ENCODE assay signal across 29 mouse cellular contexts in genomic region chr8:110767261-110767660, GRCm38 (mm10). TPM values are rescaled to one million over a fixed set of nuclear protein-coding genes. Genes with fewer than 3 reads are reported as not detected.
"Had no signal": no experiment of that assay in that cellular context is flagged by ENCODE, and none has a peak within 500 bp of the region (broad histone marks: within the 10 kb centered on the region; RNA-seq: fewer than 3 reads in every experiment).

No protein-coding gene starts in this region.

- H3K27ac ChIP-seq: gastrocnemius, adult 2 months; heart, embryonic 10.5 days; hindbrain, embryonic 10.5 days; hindbrain, embryonic 12.5 days; hindbrain, embryonic 14.5 days; kidney, embryonic 15.5 days; kidney, postnatal 0 days; limb, embryonic 10.5 days; limb, embryonic 12.5 days; liver, embryonic 13.5 days; liver, embryonic 15.5 days had no signal

- H3K36me3 ChIP-seq: heart, embryonic 10.5 days; heart, embryonic 12.5 days; hindbrain, embryonic 10.5 days; hindbrain, embryonic 12.5 days; kidney, embryonic 15.5 days; limb, embryonic 10.5 days; limb, embryonic 12.5 days; liver, embryonic 13.5 days; liver, embryonic 15.5 days had no signal

- H3K9me3 ChIP-seq: heart, embryonic 10.5 days; heart, embryonic 12.5 days; hindbrain, embryonic 10.5 days; hindbrain, embryonic 12.5 days; kidney, embryonic 15.5 days; limb, embryonic 10.5 days; limb, embryonic 12.5 days; liver, embryonic 13.5 days; liver, embryonic 15.5 days had no signal

- H3K4me2 ChIP-seq: heart, embryonic 12.5 days; hindbrain, embryonic 12.5 days; hindbrain, embryonic 14.5 days; kidney, embryonic 15.5 days; limb, embryonic 12.5 days; liver, embryonic 13.5 days; liver, embryonic 15.5 days had no signal

- ATAC-seq: hindbrain, embryonic 16.5 days; inflammation-experienced regulatory T-cells, adult 6 months; intestine, embryonic 16.5 days; liver, postnatal 0 days had no signal

- H3K4me3 ChIP-seq: gastrocnemius, adult 2 months; heart, embryonic 10.5 days; heart, embryonic 12.5 days; hindbrain, embryonic 10.5 days; hindbrain, embryonic 12.5 days; kidney, embryonic 15.5 days; limb, embryonic 10.5 days; limb, embryonic 12.5 days; liver, embryonic 13.5 days; liver, embryonic 15.5 days had no signal

- DNase-seq: gastrocnemius, adult 2 months; gastrocnemius, postnatal 10 days; gastrocnemius, postnatal 25 days; heart, adult 18-20 months; heart, postnatal 10 days; heart, postnatal 4 days; kidney, adult 11 months; kidney, adult 2 months; kidney, adult 9 months; kidney, postnatal 14 days; kidney, postnatal 36 days; layer of hippocampus, adult 9-11 months; layer of hippocampus, postnatal 36 days; liver; liver, embryonic 13.5 days; liver, postnatal 0 days had no signal

- H3K4me1 ChIP-seq: heart, embryonic 10.5 days; hindbrain, embryonic 10.5 days; hindbrain, embryonic 12.5 days; limb, embryonic 10.5 days; limb, embryonic 12.5 days; liver, embryonic 13.5 days; liver, embryonic 15.5 days had no signal

- H3K27me3 ChIP-seq: heart, embryonic 12.5 days; hindbrain, embryonic 12.5 days; kidney, embryonic 15.5 days; limb, embryonic 12.5 days; liver, embryonic 13.5 days; liver, embryonic 15.5 days had no signal

- H3K9ac ChIP-seq: heart, embryonic 12.5 days; hindbrain, embryonic 12.5 days; hindbrain, embryonic 14.5 days; kidney, embryonic 15.5 days; limb, embryonic 12.5 days; liver, embryonic 13.5 days; liver, embryonic 15.5 days; liver, postnatal 0 days had no signal

RNA-seq across cellular contexts. Expression of gene Il34, which starts 38.5 kb away (rescaled TPM):
- polyA plus RNA-seq: heart, embryonic 10.5 days; inflammation-experienced regulatory T-cells, adult 6 months had no signal
